Mouse (Mus musculus) lung, embryonic 14.5 days (tissue): ENCODE results near the gene Ankrd9. TPM values are rescaled to one million over a fixed set of nuclear protein-coding genes. Genes with fewer than 3 reads are reported as not detected.

Source experiments
- ATAC-seq: fragments of 200-750 bp; cut with Nextera tagmentation; 2 replicates; pipeline ENCODE4 v1.8.0; 2017; ENCODE audit warnings: mild to moderate bottlenecking, moderate TSS enrichment, moderate library complexity; ENCODE audit not compliant: insufficient read depth
- DNase-seq: peaks from one replicate; pipeline ENCODE4 v3.0.0-alpha.2; 2015
- H3K27ac ChIP-seq: fragments of 300-500 bp; sonication (generic); 2 replicates; pipeline ENCODE4 v1.5.1; 2014; ENCODE audit warnings: low read depth, mild to moderate bottlenecking, moderate library complexity
- H3K27me3 ChIP-seq: fragments of 300-500 bp; sonication (generic); 2 replicates; pipeline ENCODE4 v1.6.1; 2014; ENCODE audit warnings: low read length, control low read depth; ENCODE audit not compliant: insufficient read depth
- H3K36me3 ChIP-seq: fragments of 300-500 bp; sonication (generic); 2 replicates; pipeline ENCODE4 v1.6.1; 2014; ENCODE audit warnings: control low read depth; ENCODE audit not compliant: insufficient read depth
- H3K4me1 ChIP-seq: fragments of 300-500 bp; sonication (generic); 2 replicates; pipeline ENCODE4 v1.6.1; 2014; ENCODE audit warnings: antibody characterized with exemption, control low read depth; ENCODE audit not compliant: insufficient read depth
- H3K4me2 ChIP-seq: fragments of 300-500 bp; sonication (generic); 2 replicates; pipeline ENCODE4 v1.6.1; 2014; ENCODE audit warnings: mild to moderate bottlenecking
- H3K4me3 ChIP-seq: fragments of 300-500 bp; sonication (generic); 2 replicates; pipeline ENCODE4 v1.5.1; 2014; ENCODE audit warnings: low read depth, low read length
- H3K9ac ChIP-seq: fragments of 300-500 bp; sonication (generic); 2 replicates; pipeline ENCODE4 v1.6.1; 2014
- H3K9me3 ChIP-seq: fragments of 300-500 bp; sonication (generic); 2 replicates; pipeline ENCODE4 v1.6.1; 2016; ENCODE audit warnings: low read depth, low read length, control low read depth
- CTCF ChIP-seq: IDR thresholded peaks from 2 replicates; pipeline ENCODE4 v1.5.1; 2016; ENCODE audit warnings: antibody characterized with exemption, low read depth
- WGBS: fragments of 180-500 bp; shearing (Covaris S2); extraction: QIAGEN DNeasy Blood & Tissue Kit; methylation state at CpG from one replicate; pipeline ENCODE4 v1.1.7; 2014; 5-methylcytosine and 5-hydroxymethylcytosine counted together
- polyA plus RNA-seq: library from polyadenylated mRNA; unstranded; fragments of >200 nt; fragmentation: Nextera tagmentation; extraction: Ambion mirVana; gene quantifications from 2 replicates; pipeline ENCODE4 v1.2.1, GENCODE M21; 2014

Gene Ankrd9
- polyA plus RNA-seq, 1 experiment from 2014 or later = 14.2 TPM

- Histone ChIP-seq H3K27ac (peak overlapping the region; percentile 13; the same call in 1 of the 2 replicates), H3K4me1 (peaks cover 15% of the 10 kb centered on the region), H3K36me3 (no peaks in the 10 kb centered on the region), H3K4me2 (no peak overlapping the region), H3K4me3 (no peak overlapping the region), H3K9me3 (no peaks in the 10 kb centered on the region), H3K9ac (no peak overlapping the region), H3K27me3 (no peaks in the 10 kb centered on the region)
- 47% methylated on average over 11 of the region's 11 CpGs for WGBS
- DNase-seq = peak; percentile 29
- no peak for TF ChIP-seq CTCF
- ATAC-seq = no peak; the same call in 1 of the 2 replicates
Observed at GRCm38 (mm10) chr12:111008500-111009490, 30.0 kb upstream of the Ankrd9 start.

DNA sequence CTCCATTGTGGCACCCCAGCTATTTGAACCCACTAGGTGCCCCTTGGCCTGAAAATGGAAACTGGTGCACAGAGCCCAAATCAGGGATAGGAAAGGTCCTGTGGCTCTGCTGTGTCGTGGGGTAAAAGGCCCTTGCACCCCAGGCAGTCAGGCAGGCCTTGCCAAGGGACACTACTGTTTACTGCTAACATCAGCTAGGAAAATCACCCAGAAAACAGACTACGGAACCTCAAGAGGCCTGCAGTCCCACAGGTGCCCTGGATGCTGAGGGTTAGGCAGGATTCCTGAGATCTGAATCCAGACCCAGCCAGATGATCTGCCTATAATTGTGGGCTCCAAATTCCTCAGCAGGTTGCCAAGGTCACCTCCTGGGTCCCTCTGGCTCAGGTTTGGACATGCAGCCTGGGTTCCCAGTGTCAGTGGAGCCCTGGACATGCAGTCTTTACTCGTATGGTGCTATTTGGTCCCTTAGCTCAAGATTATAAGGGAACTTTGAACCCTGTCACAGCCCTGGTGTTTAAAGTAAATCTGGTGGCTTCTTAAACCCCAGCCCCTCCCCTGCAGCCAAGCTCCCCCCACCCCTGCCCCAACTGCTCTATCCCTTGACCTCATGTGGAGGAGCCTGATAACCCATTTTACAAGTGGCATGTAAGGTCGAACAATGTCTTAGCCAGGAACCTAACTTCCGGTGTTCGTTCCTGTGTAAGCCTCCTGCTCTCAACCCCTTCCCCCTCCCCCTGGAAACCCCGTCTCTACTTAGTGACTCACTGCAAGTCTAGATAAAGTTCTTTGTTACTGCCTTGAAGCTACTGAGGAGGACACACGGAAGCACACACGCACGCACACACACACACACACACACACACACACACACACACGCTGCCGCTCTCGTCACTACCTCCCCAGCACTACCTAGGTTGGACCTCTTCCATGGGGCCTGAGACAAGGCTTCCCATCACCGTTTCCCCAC is 28.6 kb upstream of the Ankrd9 start:
- TF ChIP-seq CTCF = no peak
- 49% methylated on average over 14 of the region's 14 CpGs for WGBS
- Histone ChIP-seq H3K4me1 (peaks cover 15% of the 10 kb centered on the region), H3K36me3 (no peaks in the 10 kb centered on the region), H3K27ac (peak overlapping the region; percentile 66; the same call in 1 of the 2 replicates), H3K9ac (no peak overlapping the region), H3K9me3 (no peaks in the 10 kb centered on the region), H3K4me3 (no peak overlapping the region), H3K27me3 (no peaks in the 10 kb centered on the region), H3K4me2 (no peak overlapping the region)
- ATAC-seq (peak; percentile 54), DNase-seq (peak; percentile 49)

DNA sequence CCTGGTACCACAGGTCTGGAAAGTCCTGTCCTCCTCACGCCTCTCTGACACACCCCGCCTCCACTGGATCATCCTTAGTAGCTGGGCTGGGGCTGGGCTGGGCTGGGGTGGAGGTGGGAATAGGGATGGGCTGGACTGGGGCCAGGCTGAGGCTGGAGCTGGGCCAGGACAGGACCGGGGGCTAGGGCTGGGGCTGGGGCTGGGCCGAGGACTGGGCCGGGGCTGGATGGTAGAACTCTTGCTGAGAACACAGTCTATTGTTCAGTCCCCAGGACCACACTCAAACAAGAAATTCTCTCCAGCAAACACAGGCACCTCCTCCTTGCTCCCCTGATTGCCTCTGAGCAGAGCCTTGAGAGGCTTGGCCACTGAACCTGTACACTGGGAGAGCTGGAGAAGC is 27.5 kb upstream of the Ankrd9 start:
- H3K27me3 ChIP-seq = no peaks in the 10 kb centered on the region
- ATAC-seq (0 out of 2 replicates have a peak, but pooled peaks have one; percentile 18), DNase-seq (no peak)
- no peak for TF ChIP-seq CTCF
- H3K4me3 ChIP-seq = no peak overlapping the region
- H3K9ac ChIP-seq = no peak overlapping the region
- no peak overlapping the region for H3K4me2 ChIP-seq
- no peaks in the 10 kb centered on the region for H3K36me3 ChIP-seq
- H3K4me1 ChIP-seq = peaks cover 15% of the 10 kb centered on the region
- H3K27ac ChIP-seq = peak overlapping the region; percentile 55; the same call in 1 of the 2 replicates
- H3K9me3 ChIP-seq = no peaks in the 10 kb centered on the region
- WGBS = 40% methylated on average over 5 of the region's 5 CpGs

GRCm38 (mm10) chr12:111005803-111006202 is 27.0 kb upstream of the Ankrd9 start:
- Histone ChIP-seq H3K36me3 (no peaks in the 10 kb centered on the region), H3K9me3 (no peaks in the 10 kb centered on the region), H3K27ac (no peak overlapping the region), H3K4me3 (no peak overlapping the region), H3K9ac (no peak overlapping the region), H3K4me1 (peaks cover 15% of the 10 kb centered on the region), H3K4me2 (no peak overlapping the region), H3K27me3 (no peaks in the 10 kb centered on the region)
- no peak for DNase-seq
- 66% methylated on average over 6 of the region's 6 CpGs for WGBS
- TF ChIP-seq CTCF = no peak
- peak; percentile 24; the same call in 1 of the 2 replicates for ATAC-seq

GRCm38 (mm10) chr12:111004142-111004541 is 25.3 kb upstream of the Ankrd9 start:
- Histone ChIP-seq H3K9me3 (no peaks in the 10 kb centered on the region), H3K4me3 (no peak overlapping the region), H3K4me2 (no peak overlapping the region), H3K27ac (no peak overlapping the region), H3K9ac (no peak overlapping the region), H3K27me3 (no peaks in the 10 kb centered on the region), H3K4me1 (peaks cover 15% of the 10 kb centered on the region), H3K36me3 (no peaks in the 10 kb centered on the region)
- WGBS = 71% methylated on average over 9 of the region's 9 CpGs
- TF ChIP-seq CTCF = no peak
- DNase-seq = no peak
- ATAC-seq = no peak

- Histone ChIP-seq H3K36me3 (no peaks in the 10 kb centered on the region), H3K4me3 (no peak overlapping the region), H3K4me2 (no peak overlapping the region), H3K9me3 (0 out of 2 replicates have a peak, but pooled peaks cover 2% of the 10 kb centered on the region), H3K27me3 (no peaks in the 10 kb centered on the region), H3K27ac (no peak overlapping the region), H3K9ac (no peak overlapping the region), H3K4me1 (no peaks in the 10 kb centered on the region)
- TF ChIP-seq CTCF = no peak
- ATAC-seq (no peak; the same call in 1 of the 2 replicates), DNase-seq (no peak)
- WGBS = 87% methylated on average over 7 of the region's 7 CpGs
Observed at GRCm38 (mm10) chr12:111000956-111001355, 22.1 kb upstream of the Ankrd9 start.
